16 mouse cellular contexts compared by ENCODE assay signal in genomic region chr2:128368534-128369273, GRCm38 (mm10).
DNase-seq lines count a peak whose midpoint lies in the region; ATAC-seq and TF ChIP-seq lines count a peak whose summit lies in the region.
"Had no signal": no experiment of that assay in that cellular context is flagged by ENCODE, and none has a peak within 500 bp of the region (broad histone marks: within the 10 kb centered on the region; RNA-seq: fewer than 3 reads in every experiment).

No protein-coding gene starts in this region.

- H3K9ac ChIP-seq in hindbrain, postnatal 0 days (replicated peaks; ENCODE audit: low read length) = no peak overlapping the region
- no peak overlapping the region for H3K9ac ChIP-seq in hindbrain, embryonic 11.5 days (ENCODE audit: low read depth, low read length)
- no peak overlapping the region for H3K9ac ChIP-seq in midbrain, embryonic 11.5 days (ENCODE audit: low read length)
- H3K9ac ChIP-seq in midbrain, embryonic 13.5 days (replicated peaks) = no peak overlapping the region
- H3K9ac ChIP-seq in stomach, postnatal 0 days (ENCODE audit: low read length) = no peak overlapping the region
- H3K9ac ChIP-seq: embryonic facial prominence, embryonic 13.5 days; limb, embryonic 13.5 days had no signal

- no peak for TF ChIP-seq EP300 in stomach, postnatal 0 days (optimal IDR thresholded peaks at IDR 0.05)

- peak; percentile 42 for TF ChIP-seq CTCF in hindbrain, postnatal 0 days (IDR thresholded peaks at IDR 0.05; ENCODE audit: low read depth)
- TF ChIP-seq CTCF in G1E (IDR thresholded peaks at IDR 0.05; ENCODE audit: low read depth, low read length) = peak; percentile 20; the same call in 1 of the 2 replicates
- peak; percentile 45 for TF ChIP-seq CTCF in stomach, postnatal 0 days (IDR thresholded peaks at IDR 0.05; ENCODE audit: low read depth)

- H3K36me3 ChIP-seq in hindbrain, postnatal 0 days (ENCODE audit: insufficient read depth, low read length) = no peaks in the 10 kb centered on the region
- no peaks in the 10 kb centered on the region for H3K36me3 ChIP-seq in hindbrain, embryonic 11.5 days (ENCODE audit: control insufficient read depth, insufficient read depth, low read length)
- no peaks in the 10 kb centered on the region for H3K36me3 ChIP-seq in midbrain, embryonic 11.5 days (ENCODE audit: control insufficient read depth, insufficient read depth, low read length)
- no peaks in the 10 kb centered on the region for H3K36me3 ChIP-seq in midbrain, embryonic 13.5 days
- no peaks in the 10 kb centered on the region for H3K36me3 ChIP-seq in G1E (replicated peaks)
- no peaks in the 10 kb centered on the region for H3K36me3 ChIP-seq in stomach, postnatal 0 days (ENCODE audit: control insufficient read depth, insufficient read depth, low read length)
- H3K36me3 ChIP-seq: embryonic facial prominence, embryonic 13.5 days; limb, embryonic 13.5 days; midbrain, embryonic 10.5 days had no signal

- no peak overlapping the region for H3K27ac ChIP-seq in hindbrain, postnatal 0 days
- no peak overlapping the region for H3K27ac ChIP-seq in hindbrain, embryonic 11.5 days (ENCODE audit: low read depth, low read length)
- H3K27ac ChIP-seq in midbrain, embryonic 11.5 days (ENCODE audit: low read depth, low read length) = no peak overlapping the region
- no peak overlapping the region for H3K27ac ChIP-seq in midbrain, embryonic 13.5 days
- H3K27ac ChIP-seq in stomach, postnatal 0 days (replicated peaks) = no peak overlapping the region
- H3K27ac ChIP-seq: embryonic facial prominence, embryonic 13.5 days; limb, embryonic 13.5 days; midbrain, embryonic 10.5 days had no signal

- ATAC-seq in hindbrain, postnatal 0 days = no peak
- no peak for ATAC-seq in hindbrain, embryonic 11.5 days (ENCODE audit: low FRiP score)
- no peak for ATAC-seq in midbrain, embryonic 11.5 days (ENCODE audit: low FRiP score)
- no peak for ATAC-seq in midbrain, embryonic 13.5 days
- ATAC-seq in G1E (ENCODE audit: extremely low read depth, insufficient number of reproducible peaks, low FRiP score, poor library complexity, severe bottlenecking) = no peak
- ATAC-seq in stomach, postnatal 0 days (ENCODE audit: low FRiP score, low TSS enrichment) = no peak
- ATAC-seq: forebrain, embryonic 14.5 days; intestine, embryonic 16.5 days had no signal

- WGBS in hindbrain, postnatal 0 days = 65% methylated on average over 7 of the region's 7 CpGs
- WGBS in hindbrain, embryonic 11.5 days = 74% methylated on average over 7 of the region's 7 CpGs
- 71% methylated on average over 7 of the region's 7 CpGs for WGBS in midbrain, embryonic 11.5 days
- 76% methylated on average over 7 of the region's 7 CpGs for WGBS in midbrain, embryonic 13.5 days
- 73% methylated on average over 7 of the region's 7 CpGs for WGBS in stomach, postnatal 0 days

- no peak overlapping the region for H3K4me2 ChIP-seq in hindbrain, postnatal 0 days (ENCODE audit: low read depth, low read length)
- H3K4me2 ChIP-seq in hindbrain, embryonic 11.5 days (replicated peaks; ENCODE audit: low read depth, low read length) = no peak overlapping the region
- H3K4me2 ChIP-seq in midbrain, embryonic 11.5 days = no peak overlapping the region
- H3K4me2 ChIP-seq in midbrain, embryonic 13.5 days (replicated peaks) = no peak overlapping the region
- no peak overlapping the region for H3K4me2 ChIP-seq in stomach, postnatal 0 days (replicated peaks; ENCODE audit: low read depth)
- H3K4me2 ChIP-seq: embryonic facial prominence, embryonic 13.5 days; heart, embryonic 11.5 days; limb, embryonic 13.5 days had no signal

- H3K9me3 ChIP-seq in hindbrain, postnatal 0 days (ENCODE audit: low read length) = no peaks in the 10 kb centered on the region
- H3K9me3 ChIP-seq in hindbrain, embryonic 11.5 days (ENCODE audit: control insufficient read depth, low read length) = no peaks in the 10 kb centered on the region
- no peaks in the 10 kb centered on the region for H3K9me3 ChIP-seq in midbrain, embryonic 11.5 days (ENCODE audit: control insufficient read depth, low read length)
- H3K9me3 ChIP-seq in midbrain, embryonic 13.5 days = no peaks in the 10 kb centered on the region
- no peaks in the 10 kb centered on the region for H3K9me3 ChIP-seq in G1E (replicated peaks)
- H3K9me3 ChIP-seq in stomach, postnatal 0 days (ENCODE audit: control insufficient read depth, low read length) = no peaks in the 10 kb centered on the region
- H3K9me3 ChIP-seq: embryonic facial prominence, embryonic 13.5 days; limb, embryonic 13.5 days; midbrain, embryonic 10.5 days had no signal

- H3K4me1 ChIP-seq in hindbrain, postnatal 0 days (ENCODE audit: insufficient read depth, low read length) = no peaks in the 10 kb centered on the region
- H3K4me1 ChIP-seq in hindbrain, embryonic 11.5 days (replicated peaks; ENCODE audit: control insufficient read depth, insufficient read depth, low read length) = no peaks in the 10 kb centered on the region; the same call in 1 of the 2 replicates
- peaks cover 4% of the 10 kb centered on the region for H3K4me1 ChIP-seq in midbrain, embryonic 11.5 days (ENCODE audit: control insufficient read depth, insufficient read depth, low read length)
- H3K4me1 ChIP-seq in midbrain, embryonic 13.5 days (replicated peaks) = peaks cover 9% of the 10 kb centered on the region
- H3K4me1 ChIP-seq in G1E (ENCODE audit: insufficient read depth, low read depth, low read length) = no peaks in the 10 kb centered on the region
- H3K4me1 ChIP-seq in stomach, postnatal 0 days (replicated peaks; ENCODE audit: control insufficient read depth, insufficient read depth) = 0 out of 2 replicates have a peak, but pooled peaks cover 2% of the 10 kb centered on the region

- DNase-seq in hindbrain, postnatal 0 days (ENCODE audit: low spot score) = no peak
- no peak for DNase-seq in hindbrain, embryonic 11.5 days (ENCODE audit: low spot score)
- DNase-seq in midbrain, embryonic 11.5 days (ENCODE audit: low spot score, missing footprints) = peak; percentile 73
- DNase-seq in G1E (ENCODE audit: low spot score) = no peak
- DNase-seq in stomach, postnatal 0 days (ENCODE audit: low spot score) = no peak
- no peak for DNase-seq in natural killer cell, adult 2 months (ENCODE audit: low spot score in 2 of 2)
- DNase-seq: adrenal gland, postnatal 14 days; heart, postnatal 4 days; kidney, postnatal 25 days had no signal

- no peak overlapping the region for H3K4me3 ChIP-seq in hindbrain, postnatal 0 days (ENCODE audit: low read length)
- no peak overlapping the region for H3K4me3 ChIP-seq in hindbrain, embryonic 11.5 days (ENCODE audit: low read depth, low read length)
- no peak overlapping the region for H3K4me3 ChIP-seq in midbrain, embryonic 11.5 days (ENCODE audit: low read depth, low read length)
- no peak overlapping the region for H3K4me3 ChIP-seq in midbrain, embryonic 13.5 days (replicated peaks)
- no peak overlapping the region for H3K4me3 ChIP-seq in G1E (ENCODE audit: low read depth, low read length)
- H3K4me3 ChIP-seq in stomach, postnatal 0 days (ENCODE audit: low read depth, low read length) = no peak overlapping the region
- H3K4me3 ChIP-seq: embryonic facial prominence, embryonic 13.5 days; limb, embryonic 13.5 days; midbrain, embryonic 10.5 days had no signal

- no peaks in the 10 kb centered on the region for H3K27me3 ChIP-seq in hindbrain, postnatal 0 days (ENCODE audit: insufficient read depth, low read length)
- H3K27me3 ChIP-seq in hindbrain, embryonic 11.5 days (ENCODE audit: control insufficient read depth, insufficient read depth, low read length) = no peaks in the 10 kb centered on the region
- no peaks in the 10 kb centered on the region for H3K27me3 ChIP-seq in midbrain, embryonic 11.5 days (ENCODE audit: control insufficient read depth, insufficient read depth, low read length)
- no peaks in the 10 kb centered on the region for H3K27me3 ChIP-seq in midbrain, embryonic 13.5 days
- peaks cover 2% of the 10 kb centered on the region; the same call in 1 of the 2 replicates for H3K27me3 ChIP-seq in G1E (ENCODE audit: insufficient read depth, low read length)
- no peaks in the 10 kb centered on the region for H3K27me3 ChIP-seq in stomach, postnatal 0 days (ENCODE audit: control insufficient read depth, insufficient read depth, low read length)
- H3K27me3 ChIP-seq: embryonic facial prominence, embryonic 13.5 days; limb, embryonic 13.5 days had no signal
